Mouse (Mus musculus) ES-Bruce4 (cell line): ENCODE results near the gene Stk38. TPM values are rescaled to one million over a fixed set of nuclear protein-coding genes. Genes with fewer than 3 reads are reported as not detected.

Experiments used
- H3K27ac ChIP-seq: 2 replicates; pipeline ENCODE4 v1.5.1; 2012; ENCODE audit warnings: low read length, inconsistent platforms; ENCODE audit not compliant: insufficient read depth
- H3K27me3 ChIP-seq: 2 replicates; pipeline ENCODE4 v1.6.1; 2012; ENCODE audit warnings: mild to moderate bottlenecking, low read length, inconsistent platforms; ENCODE audit not compliant: control insufficient read depth, poor library complexity, insufficient read depth, severe bottlenecking
- H3K36me3 ChIP-seq: 2 replicates; pipeline ENCODE4 v1.6.1; 2012; ENCODE audit warnings: inconsistent platforms, mild to moderate bottlenecking, low read length, moderate library complexity; ENCODE audit not compliant: control insufficient read depth, poor library complexity, insufficient read depth, severe bottlenecking
- H3K4me1 ChIP-seq: one replicate; pipeline ENCODE4 v1.8.1; 2011; ENCODE audit warnings: low read length; ENCODE audit not compliant: control insufficient read depth, insufficient read depth
- H3K4me3 ChIP-seq: 2 replicates; pipeline ENCODE4 v1.5.1; 2011; ENCODE audit warnings: low read depth, mild to moderate bottlenecking, low read length
- H3K9ac ChIP-seq: 2 replicates; pipeline ENCODE4 v1.6.1; 2012; ENCODE audit warnings: low read depth, mild to moderate bottlenecking, inconsistent platforms; ENCODE audit not compliant: poor library complexity, severe bottlenecking
- H3K9me3 ChIP-seq: replicated peaks from 2 replicates; pipeline ENCODE4 v1.6.1; 2012; ENCODE audit warnings: mild to moderate bottlenecking, low read length, inconsistent platforms; ENCODE audit not compliant: control insufficient read depth, poor library complexity, insufficient read depth, severe bottlenecking
- CTCF ChIP-seq: IDR thresholded peaks from one replicate; pipeline ENCODE4 v1.8.1; 2011; ENCODE audit warnings: low read depth, low read length
- EP300 ChIP-seq: IDR thresholded peaks from 2 replicates; pipeline ENCODE4 v1.6.1; 2011; ENCODE audit warnings: low read depth, low read length; ENCODE audit not compliant: insufficient read depth
- POLR2A ChIP-seq: IDR thresholded peaks from one replicate; pipeline ENCODE4 v1.8.1; 2011; ENCODE audit warnings: low read length; ENCODE audit not compliant: insufficient read depth
- polyA plus RNA-seq: library from polyadenylated mRNA; stranded (reverse); fragments of >200 nt; gene quantifications from 2 replicates; pipeline ENCODE4 v1.2.4, GENCODE M21; 2011; ENCODE audit warnings: low read depth; ENCODE audit not compliant: missing spikeins, insufficient read depth, insufficient read length

Gene Stk38
- polyA plus RNA-seq, 1 experiment, result 171 TPM

- H3K4me1 ChIP-seq, result peaks cover 2% of the 10 kb centered on the region
- H3K36me3 ChIP-seq, result no peaks in the 10 kb centered on the region
- no peaks in the 10 kb centered on the region for H3K27me3 ChIP-seq
- TF ChIP-seq POLR2A (no peak), CTCF (no peak), EP300 (no peak)
- 0 out of 2 replicates have a peak overlapping the region, but pooled peaks have one; percentile 95 for H3K9ac ChIP-seq
- H3K4me3 ChIP-seq, result peak overlapping the region; percentile 27; the same call in 1 of the 2 replicates
- H3K27ac ChIP-seq, result no peak overlapping the region
- no peaks in the 10 kb centered on the region for H3K9me3 ChIP-seq
Observed at GRCm38 (mm10) chr17:28954416-28954815, 53.4 kb downstream of the Stk38 start.

- Histone ChIP-seq H3K27me3 (no peaks in the 10 kb centered on the region), H3K9ac (peak overlapping the region; percentile 95), H3K36me3 (no peaks in the 10 kb centered on the region), H3K27ac (no peak overlapping the region), H3K4me3 (peak overlapping the region; percentile 84), H3K4me1 (peaks cover 2% of the 10 kb centered on the region), H3K9me3 (no peaks in the 10 kb centered on the region)
- TF ChIP-seq POLR2A (no peak), EP300 (no peak), CTCF (no peak)
Observed at GRCm38 (mm10) chr17:28953251-28953650, 54.5 kb downstream of the Stk38 start.

GRCm38 (mm10) chr17:28951831-28952799 lies 55.7 kb downstream of the Stk38 start, which contains the start of gene Kctd20:
Gene Kctd20, plus strand, starts transcription at chr17:28951950.
- H3K9me3 ChIP-seq, result no peaks in the 10 kb centered on the region
- no peaks in the 10 kb centered on the region for H3K27me3 ChIP-seq
- H3K4me1 ChIP-seq, result peaks cover 2% of the 10 kb centered on the region
- H3K36me3 ChIP-seq, result no peaks in the 10 kb centered on the region
- no peak for TF ChIP-seq EP300
- TF ChIP-seq CTCF, result no peak
- peak; percentile 45 for TF ChIP-seq POLR2A
- peak within 1 kb of the TSS; percentile 95 for H3K9ac ChIP-seq
- H3K27ac ChIP-seq, result peak within 1 kb of the TSS; percentile 74
- H3K4me3 ChIP-seq, result peak within 1 kb of the TSS; percentile 99

GRCm38 (mm10) chr17:28950751-28951150 lies 57.0 kb downstream of the Stk38 start:
- Histone ChIP-seq H3K36me3 (no peaks in the 10 kb centered on the region), H3K4me3 (no peak overlapping the region), H3K9me3 (no peaks in the 10 kb centered on the region), H3K27ac (peak overlapping the region; percentile 45; the same call in 1 of the 2 replicates), H3K27me3 (no peaks in the 10 kb centered on the region), H3K4me1 (peaks cover 2% of the 10 kb centered on the region), H3K9ac (peak overlapping the region; percentile 95; the same call in 1 of the 2 replicates)
- no peak for TF ChIP-seq POLR2A
- TF ChIP-seq EP300, result no peak
- no peak for TF ChIP-seq CTCF

- Histone ChIP-seq H3K9ac (no peak overlapping the region), H3K9me3 (no peaks in the 10 kb centered on the region), H3K27me3 (no peaks in the 10 kb centered on the region), H3K36me3 (no peaks in the 10 kb centered on the region), H3K4me1 (no peaks in the 10 kb centered on the region), H3K27ac (no peak overlapping the region), H3K4me3 (no peak overlapping the region)
- TF ChIP-seq POLR2A (no peak), EP300 (no peak), CTCF (no peak)
Observed at GRCm38 (mm10) chr17:28948661-28949060, 59.1 kb downstream of the Stk38 start.
